Mouse (Mus musculus): Measurements from ENCODE around the gene Rnf13.

Gene Rnf13

GRCm38 (mm10) chr3:57845786-57846661 is 110.2 kb downstream of the Rnf13 start:
- DNase-seq (ENCODE audit: low spot score) = peak; percentile 8

GRCm38 (mm10) chr3:57846662-57846911 is 110.7 kb downstream of the Rnf13 start:
- no peak for DNase-seq (ENCODE audit: low spot score)

- DNase-seq (ENCODE audit: low spot score) = peak; percentile 66
Observed at GRCm38 (mm10) chr3:57846912-57847759, 111.3 kb downstream of the Rnf13 start.

- DNase-seq (ENCODE audit: low spot score) = peak; percentile 80
Observed at GRCm38 (mm10) chr3:57847760-57848185, 111.9 kb downstream of the Rnf13 start, which contains the start of gene Pfn2. Gene Pfn2 (minus strand): TSS chr3:57848079.

GRCm38 (mm10) chr3:57882945-57883344 is 147.1 kb downstream of the Rnf13 start:
- DNase-seq (ENCODE audit: low spot score) = no peak
